Mouse (Mus musculus) cerebellum, adult 11 months (tissue): Measurements from ENCODE around the gene Smarcb1.

ENCODE experiments used
- DNase-seq: peaks from one replicate; pipeline ENCODE4 v3.0.0; 2022

Gene Smarcb1

DNA sequence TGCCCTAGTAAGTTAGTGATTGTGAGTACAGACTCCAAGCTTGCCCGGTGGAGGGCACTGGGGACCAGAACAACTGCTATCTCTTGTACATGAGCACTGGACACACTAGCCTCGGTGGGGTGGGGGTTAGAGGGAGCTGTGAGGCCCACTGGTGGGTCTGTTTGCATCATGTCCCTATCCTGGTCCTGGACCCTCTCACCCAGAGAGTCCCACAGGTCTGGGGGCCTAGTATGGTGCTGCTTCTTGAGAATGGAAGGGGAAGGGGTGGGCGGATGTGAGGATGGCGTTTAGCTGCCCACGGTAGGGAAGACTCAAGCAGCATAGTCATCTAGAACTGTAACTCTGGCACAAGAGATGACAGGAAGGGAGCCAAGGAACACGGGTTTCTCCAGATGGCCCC is 66.6 kb downstream of the Smarcb1 start:
- DNase-seq: no peak

- no peak for DNase-seq
Observed at GRCm38 (mm10) chr10:75854096-75854495, 67.3 kb downstream of the Smarcb1 start.

GRCm38 (mm10) chr10:75853452-75853851 is 68.0 kb downstream of the Smarcb1 start:
- DNase-seq: peak; percentile 85

GRCm38 (mm10) chr10:75852539-75853125 is 68.8 kb downstream of the Smarcb1 start:
- no peak for DNase-seq

DNA sequence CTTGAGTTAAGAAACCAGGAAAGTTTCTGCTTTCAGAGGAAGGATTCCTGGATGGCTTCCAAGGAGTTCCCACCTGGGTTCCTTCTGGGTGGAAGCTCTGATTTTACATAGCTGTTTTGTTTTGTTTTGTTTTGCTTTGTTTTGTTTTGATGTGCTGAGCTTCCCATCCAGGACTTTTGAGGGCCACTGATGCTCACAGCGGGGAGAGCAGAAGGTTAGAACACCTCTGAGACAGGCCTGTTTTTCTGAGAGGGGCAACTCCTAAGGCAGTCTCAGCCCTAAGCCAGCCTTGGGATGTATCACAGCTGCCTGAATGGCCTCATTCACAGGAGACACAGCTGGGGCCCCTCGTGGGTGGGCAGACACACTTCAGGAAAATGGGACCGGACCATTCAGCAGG is 69.7 kb downstream of the Smarcb1 start:
- DNase-seq: no peak

GRCm38 (mm10) chr10:75851076-75851475 is 70.3 kb downstream of the Smarcb1 start:
- no peak for DNase-seq

DNA sequence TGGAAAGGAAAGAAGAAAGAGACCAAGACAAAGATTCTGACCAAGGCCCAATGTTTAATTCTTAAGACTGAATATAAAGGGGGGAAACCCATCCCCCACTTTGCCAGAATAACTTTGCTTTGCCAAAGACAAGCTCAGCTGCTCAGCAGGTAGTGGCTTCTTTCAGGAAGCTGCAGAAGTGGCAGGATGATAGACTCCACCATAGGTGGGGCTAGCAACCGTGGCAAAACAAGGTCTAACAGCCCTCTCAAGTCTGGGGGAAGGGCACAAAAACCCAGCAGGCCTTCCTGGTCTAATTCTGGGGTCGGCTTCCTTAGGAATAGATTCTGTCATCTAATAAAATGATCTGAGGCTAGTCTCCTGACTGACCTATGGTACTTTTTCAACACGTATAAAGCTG is 73.0 kb downstream of the Smarcb1 start:
- DNase-seq: no peak
